Mouse (Mus musculus) adipocyte (in vitro differentiated cells): Measurements from ENCODE around the gene Sept9.

Experiments used
- DNase-seq: peaks from one replicate; pipeline ENCODE4 v3.0.0-alpha.2; 2016; ENCODE audit warnings: low spot score

The Sept9 gene

GRCm38 (mm10) chr11:117246286-117246685 lies 46.8 kb downstream of the Sept9 start:
- DNase-seq: no peak

DNA sequence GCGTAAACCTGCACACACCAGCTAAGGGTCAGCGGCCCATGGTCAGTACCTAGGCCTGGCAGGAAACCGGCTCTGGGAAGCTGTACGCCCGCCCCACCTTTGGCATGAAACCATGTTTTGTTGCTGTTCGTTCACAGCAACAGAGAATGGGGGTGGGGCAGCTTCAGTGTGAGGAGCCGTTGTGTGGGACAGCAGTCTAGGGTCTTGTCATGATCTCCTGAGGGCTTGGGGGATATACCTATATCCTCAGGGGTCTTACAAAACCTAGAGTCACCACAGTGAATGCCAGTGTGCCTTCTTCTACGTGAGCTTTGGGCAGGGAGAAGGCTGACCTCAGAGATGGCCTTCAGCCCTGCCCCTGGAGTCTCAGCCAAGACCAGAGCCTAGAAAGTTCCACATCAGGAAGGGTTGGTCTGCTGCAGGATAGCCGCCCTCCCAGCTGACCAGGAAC lies 47.5 kb downstream of the Sept9 start:
- DNase-seq: no peak

- DNase-seq: no peak
Observed at GRCm38 (mm10) chr11:117247541-117247940, 48.1 kb downstream of the Sept9 start.

DNA sequence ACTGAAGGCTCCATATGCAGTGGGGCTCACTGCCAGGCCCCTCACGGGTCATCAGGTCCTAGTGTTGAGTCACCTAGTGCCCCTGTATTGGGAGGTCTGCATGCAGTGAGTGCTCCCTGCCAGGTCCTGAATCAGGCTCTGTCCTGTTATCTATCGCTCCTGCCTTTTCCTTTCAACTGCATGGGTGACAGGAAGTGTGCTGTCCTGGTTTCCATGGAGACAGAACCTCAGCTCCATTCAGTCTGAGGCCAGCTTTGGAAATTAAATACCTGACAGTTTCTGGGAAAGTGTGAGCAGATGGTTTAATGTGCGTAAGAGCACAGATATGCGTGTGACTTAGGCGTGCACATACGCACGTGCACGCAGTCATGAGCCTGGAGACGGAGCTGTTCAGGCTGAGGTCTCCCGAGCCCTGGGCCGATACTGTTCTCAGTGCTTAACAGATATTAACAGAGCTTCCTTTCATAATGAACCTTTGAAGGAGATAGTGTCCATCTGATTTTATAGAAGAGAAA lies 49.3 kb downstream of the Sept9 start:
- no peak for DNase-seq

GRCm38 (mm10) chr11:117249282-117249984 lies 50.0 kb downstream of the Sept9 start:
- no peak for DNase-seq

DNA sequence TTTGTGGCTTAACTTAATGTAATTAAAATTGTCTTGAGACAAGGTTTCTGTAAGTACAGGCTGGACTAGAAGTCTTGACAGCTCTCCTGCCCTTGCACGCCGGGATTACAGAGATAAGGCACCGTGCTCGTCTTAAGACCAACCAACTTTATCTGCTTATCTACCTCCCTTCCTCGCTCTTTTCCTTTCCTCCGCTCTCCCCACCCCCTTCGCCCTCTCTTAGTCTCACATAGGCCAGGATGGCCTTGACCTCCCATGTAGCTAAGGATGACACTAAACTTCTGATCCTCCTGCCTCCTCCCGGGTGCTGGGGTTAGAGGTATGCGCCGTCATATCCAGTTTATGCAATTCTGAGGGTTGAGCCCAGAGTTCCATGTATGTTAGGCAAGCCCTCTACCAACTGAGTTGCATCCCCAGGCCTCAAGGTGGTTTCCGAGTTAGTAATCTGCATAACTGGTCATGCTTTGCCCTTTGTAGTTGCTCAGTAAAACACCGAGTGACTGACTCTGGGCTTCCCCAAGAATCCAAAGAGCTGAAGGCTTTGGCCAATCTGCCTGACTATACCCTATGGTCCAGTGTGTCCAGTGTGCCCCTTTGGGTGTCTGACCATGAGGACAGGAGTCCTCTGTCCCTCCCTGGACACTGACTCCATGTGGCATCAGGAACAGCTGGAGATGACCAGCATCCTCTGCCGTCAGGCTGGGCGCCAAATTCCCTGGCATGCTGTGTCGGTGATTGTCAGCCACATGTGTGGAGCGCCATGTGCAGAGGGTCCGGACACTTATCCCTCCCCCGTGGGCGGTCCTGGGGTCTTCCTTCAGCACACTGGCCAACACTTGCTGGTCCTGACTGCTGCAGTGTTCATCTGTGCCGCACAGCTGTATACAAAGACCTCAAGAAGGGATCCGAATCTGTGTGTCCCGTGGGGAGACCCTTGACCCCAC lies 50.8 kb downstream of the Sept9 start:
- DNase-seq: no peak

DNA sequence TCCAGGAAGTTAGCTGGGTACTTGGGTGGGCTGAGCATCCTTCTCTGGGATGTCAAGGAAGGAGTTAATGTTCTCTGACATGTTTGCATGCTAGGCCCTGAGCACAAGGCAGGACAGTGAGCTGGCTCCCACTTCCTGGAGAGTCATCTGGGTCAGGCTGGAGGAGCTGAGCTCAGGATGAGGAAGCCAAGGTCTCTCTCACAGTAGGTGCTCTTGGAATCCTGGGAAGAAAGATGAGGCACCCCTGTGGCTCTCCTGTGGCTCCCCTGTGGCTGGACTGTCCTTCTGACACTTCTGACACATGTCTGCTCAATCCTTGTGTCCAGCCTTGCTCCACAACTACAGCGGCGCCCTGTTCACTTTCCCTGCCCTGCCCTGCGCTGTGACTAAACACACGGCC lies 52.3 kb downstream of the Sept9 start:
- no peak for DNase-seq

GRCm38 (mm10) chr11:117252846-117253245 lies 53.4 kb downstream of the Sept9 start:
- no peak for DNase-seq

GRCm38 (mm10) chr11:117254161-117255107 lies 55.0 kb downstream of the Sept9 start:
- DNase-seq: no peak

DNA sequence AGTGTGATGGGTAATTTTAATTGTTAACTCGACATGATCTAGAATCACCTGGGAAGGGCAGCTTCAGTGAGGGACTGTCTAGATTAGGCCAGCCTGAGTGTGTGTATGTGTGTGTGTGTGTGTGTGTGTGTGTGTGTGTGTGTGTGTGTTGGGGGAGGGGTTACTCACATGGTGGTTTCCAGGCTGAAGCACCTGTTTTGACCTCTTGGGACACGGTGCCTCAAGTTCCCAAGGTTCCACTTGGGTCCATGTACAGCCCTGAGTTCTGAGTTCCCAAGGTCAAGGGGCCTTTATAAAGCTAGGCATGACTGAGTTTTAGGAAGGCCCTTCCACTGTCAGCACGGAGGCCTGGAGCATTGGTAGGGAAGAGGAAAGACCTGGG lies 55.6 kb downstream of the Sept9 start:
- DNase-seq: no peak

DNA sequence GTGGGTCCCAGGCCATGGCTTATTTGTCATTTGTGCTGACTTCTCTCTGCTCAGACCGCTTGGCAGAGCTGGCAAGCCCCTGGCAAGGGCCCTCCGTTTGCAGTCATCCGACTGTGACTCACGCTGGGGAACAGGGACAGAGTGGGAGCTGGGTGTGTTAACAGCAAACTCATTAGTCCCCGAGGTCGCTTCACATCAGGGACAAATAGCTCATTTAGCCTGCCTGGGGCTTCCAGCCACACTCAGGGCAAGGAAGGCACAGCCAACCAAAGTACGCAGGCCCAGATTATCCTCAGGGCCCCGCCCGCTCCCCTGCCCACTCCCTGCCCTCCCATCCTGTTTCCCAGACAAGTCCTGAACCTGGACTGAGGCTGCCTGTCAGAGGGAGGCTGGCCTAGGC lies 56.6 kb downstream of the Sept9 start:
- DNase-seq: peak; percentile 56

DNA sequence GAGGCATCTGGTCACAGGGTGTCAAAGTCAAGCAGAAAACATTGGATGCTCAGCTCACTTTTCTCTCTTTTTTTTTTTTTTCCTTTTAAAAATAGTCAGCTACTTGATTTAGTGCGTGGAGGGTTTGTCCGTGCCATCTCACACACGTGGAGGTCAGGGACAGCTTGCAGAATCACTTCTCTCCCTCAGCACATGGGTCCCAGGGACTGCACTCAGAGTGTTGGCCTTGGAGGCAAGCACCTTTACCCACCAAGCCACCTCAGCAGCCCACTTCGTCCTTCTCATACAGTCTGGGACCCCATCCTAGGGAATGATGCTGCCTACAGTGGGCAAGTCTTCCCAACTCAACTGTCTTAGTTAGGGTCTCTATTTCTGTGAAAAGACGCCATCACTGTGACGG lies 57.4 kb downstream of the Sept9 start:
- DNase-seq: no peak

GRCm38 (mm10) chr11:117257266-117257665 lies 57.8 kb downstream of the Sept9 start:
- DNase-seq: no peak

GRCm38 (mm10) chr11:117257842-117258241 lies 58.4 kb downstream of the Sept9 start:
- no peak for DNase-seq

DNA sequence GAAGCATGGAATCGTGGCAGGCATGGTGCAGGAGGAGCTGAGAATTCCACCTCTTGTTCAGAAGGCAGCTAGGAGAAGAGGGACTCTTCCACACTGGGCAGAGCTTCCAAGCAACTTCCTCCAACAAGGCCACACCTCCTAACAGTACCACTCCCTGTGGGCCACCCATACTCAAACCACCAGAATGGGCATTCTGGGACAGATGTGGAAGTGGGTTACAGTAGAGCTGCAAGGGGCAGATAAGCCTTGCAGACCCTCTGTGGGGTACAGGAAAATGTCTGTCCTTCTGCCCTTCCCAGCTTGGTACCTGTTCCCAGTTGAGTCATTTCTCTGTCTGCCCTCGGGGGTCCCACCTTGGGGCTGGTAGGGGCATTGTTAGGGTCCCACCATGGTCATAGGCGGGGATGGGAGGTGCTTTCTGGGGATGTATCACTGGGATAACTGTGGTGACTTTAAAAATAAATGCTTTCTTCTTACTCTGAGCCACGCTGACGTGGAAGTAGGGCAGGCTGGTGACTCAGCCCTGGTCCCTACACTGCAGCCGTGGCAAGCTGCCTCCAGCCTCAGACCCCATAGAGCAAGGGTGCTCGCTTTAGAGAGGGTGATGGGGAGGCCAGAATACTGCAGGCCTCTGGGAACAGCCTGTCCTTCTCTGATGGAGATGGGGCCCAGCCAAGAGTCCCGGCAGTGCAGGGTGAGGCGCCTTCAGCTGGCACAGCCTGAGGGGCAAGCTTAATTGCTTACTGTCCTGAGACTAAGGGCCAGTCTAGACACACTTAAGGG lies 59.9 kb downstream of the Sept9 start:
- no peak for DNase-seq

DNA sequence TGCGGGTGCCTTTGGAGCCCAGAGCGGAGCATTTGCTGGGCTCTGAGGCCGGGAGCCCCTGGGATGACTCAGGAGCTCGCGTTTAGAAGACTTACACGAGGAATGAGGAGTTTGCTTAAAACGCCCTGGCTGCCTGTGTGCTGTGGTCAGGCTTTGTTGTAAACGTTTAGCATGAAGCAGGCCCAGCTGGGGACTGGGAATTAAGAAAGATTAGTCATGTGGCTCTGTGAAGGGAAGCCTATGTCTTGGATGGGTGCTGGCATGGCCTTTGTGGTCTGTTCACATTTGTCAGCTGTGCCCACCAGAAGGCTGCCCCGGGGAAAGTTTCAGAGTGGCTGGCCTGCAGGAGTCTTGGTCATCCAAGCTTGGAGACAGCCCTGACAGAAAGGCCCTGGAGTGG lies 61.2 kb downstream of the Sept9 start:
- DNase-seq: no peak

DNA sequence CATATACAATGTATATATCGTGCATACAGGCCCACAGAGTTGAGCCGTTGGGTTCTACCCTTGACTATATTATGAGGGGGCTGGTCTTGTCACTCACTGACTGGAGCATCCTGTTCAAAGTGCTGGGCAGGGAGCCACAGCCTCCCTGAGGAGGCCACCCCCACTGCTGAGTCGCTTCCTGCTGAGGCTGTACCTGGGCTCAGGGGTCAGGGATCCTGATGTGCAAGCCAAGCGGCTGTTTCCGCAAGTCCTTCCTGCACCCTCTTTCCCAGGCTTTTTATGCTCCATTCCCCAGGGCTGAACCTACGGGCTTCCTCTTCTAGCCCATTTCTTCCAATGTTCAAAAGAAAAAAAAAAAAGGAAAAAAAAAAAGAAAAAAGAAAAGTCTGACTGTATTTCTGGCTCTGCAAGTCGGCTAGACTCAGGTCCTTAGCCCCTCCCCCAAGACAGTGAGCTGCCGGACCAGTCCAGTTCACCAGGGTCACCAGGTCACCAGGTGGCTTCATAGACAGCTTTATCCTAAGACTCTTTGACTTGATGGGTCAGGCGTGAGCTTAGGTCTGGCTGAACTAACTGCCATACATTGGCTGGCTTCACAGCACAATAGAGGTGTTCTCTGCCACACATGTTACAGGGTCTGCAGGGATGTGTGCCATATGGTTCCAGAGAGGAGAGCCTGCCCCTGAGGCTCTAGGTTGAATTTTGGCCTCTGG lies 63.8 kb downstream of the Sept9 start:
- no peak for DNase-seq

- peak; percentile 47 for DNase-seq
Observed at GRCm38 (mm10) chr11:117264162-117265021, 64.9 kb downstream of the Sept9 start.

DNA sequence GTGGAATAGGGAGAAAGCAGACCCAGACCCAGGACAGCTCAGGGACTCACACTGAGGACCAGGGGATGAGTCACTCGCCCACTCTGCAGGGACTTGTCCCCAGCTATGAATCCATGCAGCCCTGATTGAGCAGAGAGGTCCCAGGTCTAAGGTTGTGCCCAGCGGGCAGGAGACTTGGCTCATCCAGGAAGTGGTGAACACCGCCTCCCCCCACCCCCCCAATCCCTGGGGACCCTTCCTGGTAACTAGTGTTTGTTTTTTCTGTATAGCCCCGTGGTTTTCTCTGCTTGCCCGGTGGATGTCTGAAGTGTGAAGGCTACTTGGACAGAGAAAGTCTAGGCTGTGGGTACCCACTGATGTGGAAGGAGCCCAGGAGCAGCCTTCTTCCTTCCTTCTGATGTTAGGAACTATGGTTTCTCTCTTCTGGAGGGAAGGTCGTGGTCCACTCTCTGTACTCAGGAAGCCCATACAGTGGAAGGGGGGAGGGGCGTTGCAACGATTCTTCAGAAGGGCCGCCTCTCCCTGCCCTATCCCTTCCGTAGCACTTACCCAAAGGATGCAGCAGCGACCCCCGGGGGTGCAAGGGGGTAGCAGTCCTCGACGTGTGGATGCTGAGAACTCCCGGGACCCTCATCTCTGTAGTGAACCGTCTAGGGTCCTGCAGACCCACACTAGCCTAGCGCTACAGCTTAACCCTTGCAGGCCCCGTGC lies 66.0 kb downstream of the Sept9 start:
- DNase-seq: peak; percentile 53
